Mouse (Mus musculus) layer of hippocampus, adult 2 months (tissue): Measurements from ENCODE around the gene Nol4l. TPM values are rescaled to one million over a fixed set of nuclear protein-coding genes. Genes with fewer than 3 reads are reported as not detected.
A peak's percentile ranks its signal among the peaks of the same experiment; 100 is the strongest.
"Not testable (repeated sequence)": the region's sequence is repeated elsewhere in the genome, so short reads cannot be mapped to it uniquely, and the experiment has no call there.

Experiments used
- DNase-seq, 2 experiments: peaks; one replicate each; pipeline ENCODE4 v3.0.0; 2022; ENCODE audit warnings: low spot score in 2 of 2
- H3K27ac ChIP-seq: fragments of 200-600 bp; 2 replicates; pipeline ENCODE4 v1.8.1; 2022
- H3K4me3 ChIP-seq: fragments of 200-600 bp; 2 replicates; pipeline ENCODE4 v1.8.1; 2022; ENCODE audit warnings: mild to moderate bottlenecking
- CTCF ChIP-seq: fragments of 200-600 bp; conservative IDR thresholded peaks from 2 replicates; pipeline ENCODE4 v1.8.1; 2022; ENCODE audit warnings: antibody characterized with exemption, mild to moderate bottlenecking, moderate library complexity
- total RNA-seq, 2 experiments: library from RNA; stranded (reverse); gene quantifications; 2 replicates each; pipeline ENCODE4 v1.2.3; 2021

Nol4l gene
- total RNA-seq, 2 experiments from 2014 or later, result 47.6 to 52.1 TPM

DNA sequence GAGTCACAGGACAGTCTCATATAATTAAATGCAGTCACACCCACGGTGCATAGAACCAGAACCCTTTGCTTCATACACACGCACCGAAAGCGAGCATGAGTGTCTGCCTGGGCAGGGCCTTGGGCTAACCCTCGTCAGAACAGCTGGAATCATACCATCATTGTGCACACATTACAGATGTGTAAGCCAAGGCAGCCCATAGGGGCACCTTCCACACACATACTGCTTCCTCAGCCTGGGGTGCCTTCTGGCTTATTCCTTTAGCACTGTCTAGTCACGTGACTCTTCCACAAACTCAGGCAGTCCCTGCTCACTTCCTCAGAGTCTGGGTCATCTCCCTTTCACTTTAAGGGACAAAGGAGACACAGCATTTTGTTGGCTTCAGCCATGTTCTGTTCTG is 33.5 kb downstream of the Nol4l start:
- no peak overlapping the region for H3K4me3 ChIP-seq
- no peak for DNase-seq
- TF ChIP-seq CTCF, result no peak
- peak overlapping the region; percentile 37 for H3K27ac ChIP-seq

DNA sequence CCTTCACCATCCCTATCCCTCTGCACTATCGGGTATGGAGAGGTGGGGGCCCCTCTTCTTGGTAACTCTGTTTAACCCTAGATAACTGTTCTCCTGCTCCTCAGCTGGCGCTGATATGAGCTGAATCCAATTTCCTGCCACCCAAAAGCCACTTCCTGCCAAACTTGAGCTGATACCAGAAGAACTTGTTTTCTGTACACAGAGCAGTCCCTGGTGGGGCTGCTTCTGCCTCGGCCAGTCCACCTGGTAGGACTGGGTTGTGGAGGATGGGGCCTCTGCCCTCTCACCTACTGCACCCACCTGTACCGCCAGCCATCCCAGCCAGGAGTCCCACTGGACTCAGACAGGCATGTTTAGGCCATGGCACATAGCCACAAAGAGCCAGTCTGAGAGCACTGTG is 34.0 kb downstream of the Nol4l start:
- peak overlapping the region; percentile 37; the same call in 1 of the 2 replicates for H3K27ac ChIP-seq
- TF ChIP-seq CTCF, result no peak

DNA sequence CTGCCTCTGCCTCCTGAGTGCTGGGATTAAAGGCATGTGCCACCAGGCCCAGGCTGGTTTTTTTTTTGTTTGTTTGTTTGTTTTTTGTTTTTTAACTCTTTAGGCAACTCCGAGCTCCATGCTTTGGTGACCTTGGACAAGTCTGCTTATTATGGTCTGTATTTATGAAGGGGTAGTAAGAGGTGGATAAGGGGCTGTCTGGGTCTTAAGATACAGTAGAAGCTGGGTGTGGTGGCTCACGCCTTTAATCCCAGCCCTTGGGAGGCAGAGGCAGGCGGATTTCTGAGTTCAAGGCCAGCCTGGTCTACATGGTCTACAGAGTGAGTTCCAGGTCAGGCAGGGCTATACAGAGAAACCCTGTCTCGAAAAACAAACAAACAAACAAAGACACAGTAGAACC is 34.4 kb downstream of the Nol4l start:
- not testable (repeated sequence) for DNase-seq, H3K4me3 ChIP-seq
- H3K27ac ChIP-seq, result peak overlapping the region; percentile 37; the same call in 1 of the 2 replicates

More for the DNA sequence above, 34.0 kb downstream of the Nol4l start:
- H3K4me3 ChIP-seq, result no peak overlapping the region
- DNase-seq, result no peak

DNA sequence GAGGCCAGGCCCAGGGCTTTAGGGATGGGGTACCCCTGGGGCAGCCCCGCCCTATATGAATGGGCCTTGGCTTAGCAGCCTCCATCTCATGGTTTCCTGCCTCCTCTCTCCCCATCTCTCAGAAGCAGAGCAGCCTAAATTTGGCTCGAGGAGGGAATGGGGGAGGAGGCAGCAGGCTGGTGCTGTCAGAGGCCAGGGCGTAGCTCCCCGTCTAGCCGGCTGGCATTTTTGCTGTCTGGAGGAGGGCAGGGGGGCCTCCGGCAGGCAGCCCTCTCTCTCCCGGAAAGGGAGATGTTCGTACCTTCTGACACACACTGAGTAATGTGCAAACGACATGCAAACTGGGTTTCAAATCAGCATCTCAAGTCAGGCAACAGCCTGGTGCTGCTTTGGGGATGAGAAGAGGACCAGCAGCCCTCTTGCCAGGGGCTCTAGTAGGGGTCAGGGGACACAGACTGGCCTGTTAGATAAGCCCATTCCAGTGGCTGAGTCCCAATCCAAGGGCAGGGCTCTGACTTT is 35.4 kb downstream of the Nol4l start:
- Histone ChIP-seq H3K27ac (peak overlapping the region; percentile 93), H3K4me3 (no peak overlapping the region)
- TF ChIP-seq CTCF, result no peak
- DNase-seq, result peak in 1 of 2 experiments; percentile 54

DNA sequence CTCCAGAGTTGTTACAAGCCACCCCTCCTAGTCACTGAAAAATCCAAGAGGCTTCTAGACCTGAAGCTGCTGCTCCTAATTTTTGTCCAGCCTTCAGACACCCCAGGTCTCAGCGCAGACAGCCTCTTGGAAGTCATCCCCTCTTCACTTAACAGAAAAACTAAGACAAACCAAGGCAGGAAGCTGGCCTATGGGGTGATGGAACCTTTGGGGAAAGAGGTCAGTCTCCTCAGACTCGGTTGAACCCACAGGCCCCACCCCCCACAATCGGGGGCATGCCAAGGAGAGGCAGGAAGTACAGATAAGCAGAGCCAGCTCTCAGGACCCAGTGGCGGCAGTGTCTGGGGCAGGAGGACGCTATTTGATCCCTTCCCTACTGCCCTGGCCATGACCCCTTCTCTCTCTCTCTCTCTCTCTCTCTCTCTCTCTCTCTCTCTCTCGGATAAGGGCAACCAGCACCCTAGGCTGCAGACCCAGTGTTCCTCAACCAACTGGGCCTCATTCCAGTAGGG is 35.9 kb downstream of the Nol4l start:
- no peak overlapping the region for H3K4me3 ChIP-seq
- no peak for DNase-seq
- H3K27ac ChIP-seq, result peak overlapping the region; percentile 93
- TF ChIP-seq CTCF, result no peak

DNA sequence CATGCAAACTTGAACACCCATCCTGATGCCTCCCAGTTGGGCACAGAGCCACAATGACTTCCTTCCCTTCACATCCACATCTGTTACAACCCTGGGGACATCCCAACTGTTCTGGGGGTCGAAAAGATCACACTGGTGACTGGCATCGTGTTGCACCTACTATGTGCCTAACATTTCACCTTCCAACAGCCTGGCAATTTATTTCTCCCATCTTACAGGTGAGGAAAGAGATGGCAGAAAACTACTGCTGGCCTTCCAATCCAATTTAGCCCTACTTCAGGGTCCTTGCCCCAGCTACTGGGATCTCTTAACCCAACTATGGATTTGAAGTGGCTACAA is 36.4 kb downstream of the Nol4l start:
- Histone ChIP-seq H3K4me3 (peak overlapping the region; percentile 70), H3K27ac (peak overlapping the region; percentile 93)
- no peak for TF ChIP-seq CTCF
- DNase-seq, result no peak

DNA sequence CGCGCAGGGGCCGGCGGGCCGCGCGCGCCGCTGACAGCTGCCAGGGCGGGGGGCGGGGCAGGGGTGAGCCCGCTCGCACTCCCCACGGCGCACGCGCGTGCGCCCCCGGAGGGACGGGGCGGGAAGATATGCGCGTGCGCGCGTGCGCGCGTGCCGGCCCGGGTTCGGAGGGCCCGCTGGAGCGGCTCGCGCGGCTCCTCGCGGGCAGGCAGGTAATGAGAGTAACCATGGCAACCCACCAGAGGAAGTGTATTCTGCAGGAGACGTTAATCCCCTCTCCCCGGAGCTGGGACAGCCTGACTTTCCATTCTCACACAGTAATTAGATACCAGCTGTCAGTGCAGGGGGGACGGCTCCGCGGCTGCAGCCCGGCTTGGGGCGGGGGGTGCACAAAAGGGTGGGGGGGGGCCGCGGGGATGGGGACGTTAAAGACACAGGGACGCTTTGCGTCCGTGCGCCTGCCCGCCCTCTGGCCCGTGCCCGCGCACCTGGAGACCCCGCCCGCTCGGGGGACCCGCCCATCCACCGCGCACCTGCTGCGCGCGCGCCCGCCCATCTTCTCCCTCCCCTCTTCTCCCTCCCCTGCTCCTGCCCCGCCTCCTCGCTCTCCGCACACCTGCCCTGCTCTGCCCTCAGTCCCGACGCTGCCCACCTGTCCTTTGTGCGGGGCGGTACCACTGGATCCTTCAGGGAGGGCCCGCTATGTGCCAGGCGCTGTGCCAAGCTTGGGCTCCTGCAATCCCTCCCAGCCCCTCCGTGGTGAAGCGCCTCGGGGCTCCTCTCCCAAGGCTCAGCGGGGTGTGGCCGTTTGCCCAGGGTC is 37.0 kb downstream of the Nol4l start, which contains the start of gene 4930404H24Rik:
TSS of gene 4930404H24Rik (plus strand) at position 218 of the 820 bp plus-strand sequence.
- Histone ChIP-seq H3K4me3 (peak within 1 kb of the TSS; percentile 70), H3K27ac (peak within 1 kb of the TSS; percentile 93)
- DNase-seq, result peak; percentile 61 to 69
- TF ChIP-seq CTCF, result no peak

DNA sequence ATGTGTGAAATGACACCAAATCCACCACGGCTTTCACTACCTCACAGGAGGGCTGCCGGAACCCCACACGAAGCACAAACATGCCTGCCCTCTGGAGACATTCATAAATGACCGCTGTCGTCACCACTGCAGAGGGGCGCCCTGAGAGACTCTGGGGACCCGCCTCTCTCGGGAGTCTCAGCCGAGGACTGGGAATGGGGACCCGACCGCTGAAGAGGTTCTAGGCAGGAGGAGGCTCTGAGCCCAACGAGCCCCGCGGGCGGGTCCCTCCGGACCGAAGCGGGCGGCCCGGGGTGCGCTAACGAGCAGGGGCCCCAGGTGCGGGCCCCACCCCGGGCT is 37.6 kb downstream of the Nol4l start:
- no peak for TF ChIP-seq CTCF
- DNase-seq, result no peak

DNA sequence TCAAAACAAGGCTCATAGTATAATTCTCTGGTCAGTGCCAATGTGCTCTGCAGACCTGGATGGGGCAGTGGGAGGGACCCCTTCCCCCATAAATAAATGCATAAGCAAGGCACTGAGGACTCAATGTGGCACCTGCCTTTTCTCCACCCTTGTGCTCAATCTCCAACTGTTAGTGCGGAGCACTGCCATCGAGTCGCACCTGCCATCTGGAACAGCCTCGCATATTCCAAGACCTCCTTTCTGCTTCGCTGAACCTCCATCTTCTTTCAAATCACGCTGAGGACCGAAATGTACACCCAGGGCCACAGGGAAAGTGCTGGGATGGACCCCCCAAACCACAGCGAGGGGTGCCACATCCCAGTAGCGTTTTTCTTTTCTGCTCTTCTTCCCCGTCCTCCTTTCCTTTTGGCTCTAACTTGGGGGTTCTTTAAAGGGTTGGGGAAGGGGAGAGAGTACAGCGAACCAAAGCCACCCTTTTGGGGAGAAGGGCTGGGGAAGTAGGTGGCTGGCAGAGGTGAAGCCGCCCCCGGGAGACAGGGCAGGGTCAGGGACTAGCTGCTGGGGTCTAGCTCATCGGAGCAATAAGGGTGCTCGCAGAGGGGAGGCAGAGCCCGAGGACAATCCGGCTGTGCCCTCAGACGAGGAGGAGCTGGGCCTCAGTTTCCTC is 38.1 kb downstream of the Nol4l start:
- DNase-seq, result no peak
- TF ChIP-seq CTCF, result no peak
- peak overlapping the region; percentile 70 for H3K4me3 ChIP-seq
- H3K27ac ChIP-seq, result peak overlapping the region; percentile 93

More for the DNA sequence above, 37.6 kb downstream of the Nol4l start:
- H3K27ac ChIP-seq, result peak overlapping the region; percentile 93
- peak overlapping the region; percentile 70 for H3K4me3 ChIP-seq

DNA sequence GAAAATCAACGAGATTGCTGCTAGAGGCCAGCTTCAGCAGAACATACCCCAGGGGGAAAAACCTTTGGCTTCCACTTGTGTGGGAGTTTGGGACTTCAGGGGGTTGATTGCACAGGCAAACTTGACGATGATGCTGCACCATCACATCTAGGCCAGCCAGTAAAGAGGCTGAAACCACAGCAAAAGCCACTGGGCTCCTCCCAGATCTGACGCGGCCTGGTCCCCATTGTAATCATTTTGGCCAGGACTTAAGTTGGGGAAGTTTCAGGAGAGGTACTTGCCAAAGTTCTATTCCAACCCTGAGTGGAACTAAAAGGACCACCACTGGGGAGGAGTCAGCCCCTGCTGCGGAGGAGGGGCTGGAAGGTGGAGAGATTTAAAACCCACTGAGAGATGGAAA is 38.8 kb downstream of the Nol4l start:
- TF ChIP-seq CTCF, result no peak

DNA sequence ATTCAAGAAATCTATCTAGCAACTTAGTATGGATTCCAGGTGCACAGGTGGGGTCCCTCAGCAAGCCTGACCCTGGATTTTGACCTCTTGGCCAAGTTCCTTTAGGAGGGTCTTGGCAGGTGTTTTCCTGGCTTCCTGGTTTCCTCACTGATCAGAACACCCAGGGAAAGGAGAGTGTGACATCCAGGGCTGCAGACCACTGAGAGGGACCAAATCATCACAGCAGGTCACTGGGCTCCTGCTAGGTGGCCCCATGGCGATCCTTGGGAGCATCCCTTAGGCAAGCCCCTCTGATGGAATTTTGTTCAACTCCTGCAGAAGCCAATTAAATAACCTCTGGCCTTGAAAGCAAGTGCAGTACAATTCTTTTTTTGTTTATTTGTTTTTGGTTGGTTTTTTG is 39.7 kb downstream of the Nol4l start:
- no peak overlapping the region for H3K4me3 ChIP-seq
- TF ChIP-seq CTCF, result no peak
- H3K27ac ChIP-seq, result no peak overlapping the region
- no peak for DNase-seq

More for the DNA sequence above, 38.8 kb downstream of the Nol4l start:
- no peak for DNase-seq
- peak overlapping the region; percentile 93; the same call in 1 of the 2 replicates for H3K27ac ChIP-seq
- H3K4me3 ChIP-seq, result no peak overlapping the region

DNA sequence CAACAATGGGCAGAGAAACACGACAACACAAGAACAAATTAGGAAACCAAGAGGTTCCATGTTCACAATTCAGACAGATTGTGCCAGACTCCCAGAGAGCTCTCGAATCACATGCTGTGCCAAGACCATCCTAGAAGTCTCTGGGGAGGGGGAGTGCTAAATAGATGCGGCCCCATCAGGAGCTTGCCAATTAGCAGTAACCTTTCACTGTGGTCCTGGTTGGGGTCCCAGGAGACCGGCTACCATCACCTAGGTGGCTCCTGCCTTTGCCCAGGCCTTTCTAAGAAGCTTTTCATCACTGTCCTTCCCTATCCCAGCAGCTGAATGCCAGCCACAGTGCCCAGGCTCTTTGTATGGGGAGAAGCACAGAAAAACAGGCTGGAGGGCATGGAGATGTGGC is 45.7 kb downstream of the Nol4l start:
- Histone ChIP-seq H3K4me3 (no peak overlapping the region), H3K27ac (peak overlapping the region; percentile 72)
- no peak for DNase-seq
- no peak for TF ChIP-seq CTCF
